Mouse (Mus musculus) kidney, postnatal 10 days (tissue): ENCODE measurements at regions not wholly inside any gene's neighbourhood (a gene's known extent, or its start where the extent isn't known, plus 50 kb on each side); places are given as distances from the start of the nearest gene placed in this dataset.

Source experiments
- DNase-seq: peaks from one replicate; pipeline ENCODE4 v3.0.0; 2021; ENCODE audit warnings: mixed read lengths

- DNase-seq, result peak; percentile 69
Observed at GRCm38 (mm10) chr14:56313969-56314368, 50.9 kb upstream of the Atp12a start.

DNA sequence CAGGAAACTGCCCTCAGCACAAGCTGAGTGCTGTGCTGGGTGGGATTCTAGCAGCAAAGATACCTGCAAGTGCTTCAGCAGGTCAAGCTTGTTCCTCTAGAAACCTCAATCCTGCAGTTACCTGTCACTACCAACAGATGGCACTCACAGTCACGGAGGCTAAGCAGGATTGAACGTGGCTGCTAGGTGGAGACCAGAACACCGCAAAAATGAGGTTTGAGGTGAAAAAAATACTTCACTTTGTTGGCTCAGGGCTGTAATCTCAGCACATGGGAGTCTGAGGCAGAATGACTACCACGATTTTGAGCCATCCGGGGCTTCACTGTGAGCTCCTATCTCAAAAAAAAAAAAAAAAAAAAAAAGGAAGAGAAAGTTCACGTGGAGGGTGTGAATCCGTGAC, 50.4 kb upstream of the Atp12a start:
- peak; percentile 70 for DNase-seq
